Mouse (Mus musculus): ENCODE measurements around the gene Csnk1e.

- TF ChIP-seq CTCF (IDR thresholded peaks at IDR 0.05; ENCODE audit: low read depth), result peak; percentile 55
- TF ChIP-seq EP300 (IDR thresholded peaks at IDR 0.05; ENCODE audit: low read depth), result no peak
Observed at GRCm38 (mm10) chr15:79473042-79473441, 17.7 kb upstream of the Csnk1e start.
